Mouse (Mus musculus): ENCODE data around the gene Ppp1r1c. TPM values are rescaled to one million over a fixed set of nuclear protein-coding genes. Genes with fewer than 3 reads are reported as not detected.
A peak's percentile ranks its signal among the peaks of the same experiment; 100 is the strongest.

Ppp1r1c gene
- not detected in 2 replicates for polyA plus RNA-seq (2014; fragmentation: Nextera tagmentation; extraction: Ambion mirVana)

GRCm38 (mm10) chr2:79707575-79707974 lies at the start of gene Ppp1r1c:
Ppp1r1c (plus strand) TSS chr2:79707780.
- no peak for DNase-seq (ENCODE audit: low spot score)
- no peak for ATAC-seq (replicated peaks; ENCODE audit: low FRiP score, low TSS enrichment, low read depth)

GRCm38 (mm10) chr2:79660417-79661185 lies 47.0 kb upstream of the Ppp1r1c start:
- Histone ChIP-seq H3K36me3 (ENCODE audit: control insufficient read depth, insufficient read depth, low read length) (peaks cover 94% of the 10 kb centered on the region), H3K27ac (ENCODE audit: low read depth) (no peak overlapping the region), H3K9ac (ENCODE audit: low read length) (no peak overlapping the region), H3K27me3 (replicated peaks; ENCODE audit: control insufficient read depth, insufficient read depth, low read length) (no peaks in the 10 kb centered on the region), H3K9me3 (ENCODE audit: control insufficient read depth, low read length) (no peaks in the 10 kb centered on the region), H3K4me3 (ENCODE audit: low read depth, low read length) (no peak overlapping the region), H3K4me2 (ENCODE audit: low read length) (no peak overlapping the region), H3K4me1 (replicated peaks; ENCODE audit: control insufficient read depth, insufficient read depth, low read length) (peaks cover 4% of the 10 kb centered on the region; the same call in 1 of the 2 replicates)
- ATAC-seq (replicated peaks; ENCODE audit: low FRiP score, low TSS enrichment, low read depth) (no peak), DNase-seq (ENCODE audit: low spot score) (no peak)
- WGBS, result 91% methylated on average over 12 of the region's 12 CpGs

More at GRCm38 (mm10) chr2:79707575-79707974, at the start of gene Ppp1r1c:
- Histone ChIP-seq H3K9me3 (ENCODE audit: control insufficient read depth, low read length) (no peaks in the 10 kb centered on the region), H3K36me3 (ENCODE audit: control insufficient read depth, insufficient read depth, low read length) (no peaks in the 10 kb centered on the region), H3K4me2 (ENCODE audit: low read length) (no peak within 1 kb of the TSS), H3K4me3 (ENCODE audit: low read depth, low read length) (no peak within 1 kb of the TSS), H3K4me1 (replicated peaks; ENCODE audit: control insufficient read depth, insufficient read depth, low read length) (no peaks in the 10 kb centered on the region), H3K27me3 (replicated peaks; ENCODE audit: control insufficient read depth, insufficient read depth, low read length) (no peaks in the 10 kb centered on the region), H3K9ac (ENCODE audit: low read length) (no peak within 1 kb of the TSS), H3K27ac (ENCODE audit: low read depth) (no peak within 1 kb of the TSS)
- 87% methylated on average over 6 of the region's 6 CpGs for WGBS

GRCm38 (mm10) chr2:79661486-79662104 lies 46.0 kb upstream of the Ppp1r1c start:
- DNase-seq (ENCODE audit: low spot score) (no peak), ATAC-seq (replicated peaks; ENCODE audit: low FRiP score, low TSS enrichment, low read depth) (no peak)
- H3K4me2 ChIP-seq (ENCODE audit: low read length), result no peak overlapping the region
- H3K9me3 ChIP-seq (ENCODE audit: control insufficient read depth, low read length), result no peaks in the 10 kb centered on the region
- no peak overlapping the region for H3K9ac ChIP-seq (ENCODE audit: low read length)
- H3K4me1 ChIP-seq (replicated peaks; ENCODE audit: control insufficient read depth, insufficient read depth, low read length), result peaks cover 4% of the 10 kb centered on the region; the same call in 1 of the 2 replicates
- H3K4me3 ChIP-seq (ENCODE audit: low read depth, low read length), result no peak overlapping the region
- H3K27ac ChIP-seq (ENCODE audit: low read depth), result no peak overlapping the region
- H3K36me3 ChIP-seq (ENCODE audit: control insufficient read depth, insufficient read depth, low read length), result peaks cover 84% of the 10 kb centered on the region
- 64% methylated on average over 7 of the region's 7 CpGs for WGBS
- H3K27me3 ChIP-seq (replicated peaks; ENCODE audit: control insufficient read depth, insufficient read depth, low read length), result no peaks in the 10 kb centered on the region

- H3K36me3 ChIP-seq (ENCODE audit: control insufficient read depth, insufficient read depth, low read length), result peaks cover 61% of the 10 kb centered on the region
- WGBS, result 80% methylated on average over 3 of the region's 3 CpGs
- H3K4me3 ChIP-seq (ENCODE audit: low read depth, low read length), result no peak overlapping the region
- H3K4me2 ChIP-seq (ENCODE audit: low read length), result no peak overlapping the region
- H3K27me3 ChIP-seq (replicated peaks; ENCODE audit: control insufficient read depth, insufficient read depth, low read length), result no peaks in the 10 kb centered on the region
- ATAC-seq (replicated peaks; ENCODE audit: low FRiP score, low TSS enrichment, low read depth), result no peak
- H3K9me3 ChIP-seq (ENCODE audit: control insufficient read depth, low read length), result no peaks in the 10 kb centered on the region
- H3K9ac ChIP-seq (ENCODE audit: low read length), result no peak overlapping the region
- no peaks in the 10 kb centered on the region; the same call in 1 of the 2 replicates for H3K4me1 ChIP-seq (replicated peaks; ENCODE audit: control insufficient read depth, insufficient read depth, low read length)
- no peak overlapping the region for H3K27ac ChIP-seq (ENCODE audit: low read depth)
- no peak for DNase-seq (ENCODE audit: low spot score)
Measured at GRCm38 (mm10) chr2:79664532-79665286, 42.9 kb upstream of the Ppp1r1c start.

- Histone ChIP-seq H3K4me2 (ENCODE audit: low read length) (no peak overlapping the region), H3K27me3 (replicated peaks; ENCODE audit: control insufficient read depth, insufficient read depth, low read length) (no peaks in the 10 kb centered on the region), H3K4me3 (ENCODE audit: low read depth, low read length) (no peak overlapping the region), H3K36me3 (ENCODE audit: control insufficient read depth, insufficient read depth, low read length) (peaks cover 61% of the 10 kb centered on the region), H3K9ac (ENCODE audit: low read length) (no peak overlapping the region), H3K27ac (ENCODE audit: low read depth) (no peak overlapping the region), H3K4me1 (replicated peaks; ENCODE audit: control insufficient read depth, insufficient read depth, low read length) (no peaks in the 10 kb centered on the region; the same call in 1 of the 2 replicates), H3K9me3 (ENCODE audit: control insufficient read depth, low read length) (no peaks in the 10 kb centered on the region)
- ATAC-seq (replicated peaks; ENCODE audit: low FRiP score, low TSS enrichment, low read depth), result no peak
- 47% methylated on average over 3 of the region's 3 CpGs for WGBS
- no peak for DNase-seq (ENCODE audit: low spot score)
Measured at GRCm38 (mm10) chr2:79665492-79665891, 42.1 kb upstream of the Ppp1r1c start.

GRCm38 (mm10) chr2:79675266-79675665 lies 32.3 kb upstream of the Ppp1r1c start:
- DNase-seq (ENCODE audit: low spot score) (no peak), ATAC-seq (replicated peaks; ENCODE audit: low FRiP score, low TSS enrichment, low read depth) (no peak)
- no peak overlapping the region for H3K4me3 ChIP-seq (ENCODE audit: low read depth, low read length)
- H3K36me3 ChIP-seq (ENCODE audit: control insufficient read depth, insufficient read depth, low read length), result peaks cover 41% of the 10 kb centered on the region
- H3K9ac ChIP-seq (ENCODE audit: low read length), result no peak overlapping the region
- no peaks in the 10 kb centered on the region for H3K9me3 ChIP-seq (ENCODE audit: control insufficient read depth, low read length)
- no peak overlapping the region for H3K27ac ChIP-seq (ENCODE audit: low read depth)
- WGBS, result 93% methylated on average over 3 of the region's 3 CpGs
- H3K27me3 ChIP-seq (replicated peaks; ENCODE audit: control insufficient read depth, insufficient read depth, low read length), result no peaks in the 10 kb centered on the region
- no peaks in the 10 kb centered on the region for H3K4me1 ChIP-seq (replicated peaks; ENCODE audit: control insufficient read depth, insufficient read depth, low read length)
- no peak overlapping the region for H3K4me2 ChIP-seq (ENCODE audit: low read length)

- 53% methylated on average over 1 of the region's 1 CpGs for WGBS
- no peak for DNase-seq (ENCODE audit: low spot score)
- no peak overlapping the region for H3K4me3 ChIP-seq (ENCODE audit: low read depth, low read length)
- H3K9ac ChIP-seq (ENCODE audit: low read length), result no peak overlapping the region
- H3K27me3 ChIP-seq (replicated peaks; ENCODE audit: control insufficient read depth, insufficient read depth, low read length), result no peaks in the 10 kb centered on the region
- H3K27ac ChIP-seq (ENCODE audit: low read depth), result no peak overlapping the region
- ATAC-seq (replicated peaks; ENCODE audit: low FRiP score, low TSS enrichment, low read depth), result no peak
- H3K4me1 ChIP-seq (replicated peaks; ENCODE audit: control insufficient read depth, insufficient read depth, low read length), result 0 out of 2 replicates have a peak, but pooled peaks cover 3% of the 10 kb centered on the region
- peaks cover 27% of the 10 kb centered on the region for H3K36me3 ChIP-seq (ENCODE audit: control insufficient read depth, insufficient read depth, low read length)
- no peak overlapping the region for H3K4me2 ChIP-seq (ENCODE audit: low read length)
- no peaks in the 10 kb centered on the region for H3K9me3 ChIP-seq (ENCODE audit: control insufficient read depth, low read length)
Measured at GRCm38 (mm10) chr2:79677663-79678257, 29.8 kb upstream of the Ppp1r1c start.

GRCm38 (mm10) chr2:79681672-79682071 lies 25.9 kb upstream of the Ppp1r1c start:
- Histone ChIP-seq H3K27ac (ENCODE audit: low read depth) (peak overlapping the region; percentile 43; the same call in 1 of the 2 replicates), H3K27me3 (replicated peaks; ENCODE audit: control insufficient read depth, insufficient read depth, low read length) (no peaks in the 10 kb centered on the region), H3K9ac (ENCODE audit: low read length) (no peak overlapping the region), H3K4me2 (ENCODE audit: low read length) (no peak overlapping the region), H3K9me3 (ENCODE audit: control insufficient read depth, low read length) (no peaks in the 10 kb centered on the region), H3K4me1 (replicated peaks; ENCODE audit: control insufficient read depth, insufficient read depth, low read length) (0 out of 2 replicates have a peak, but pooled peaks cover 3% of the 10 kb centered on the region), H3K36me3 (ENCODE audit: control insufficient read depth, insufficient read depth, low read length) (no peaks in the 10 kb centered on the region), H3K4me3 (ENCODE audit: low read depth, low read length) (no peak overlapping the region)
- ATAC-seq (replicated peaks; ENCODE audit: low FRiP score, low TSS enrichment, low read depth) (peak; percentile 56), DNase-seq (ENCODE audit: low spot score) (no peak)
- WGBS, result 42% methylated on average over 4 of the region's 4 CpGs

All from intestine, embryonic 14.5 days (tissue).